Mouse (Mus musculus) limb, embryonic 10.5 days (tissue): Measurements from ENCODE around the gene Tubb4a. TPM values are rescaled to one million over a fixed set of nuclear protein-coding genes. Genes with fewer than 3 reads are reported as not detected.
A peak's percentile ranks its signal among the peaks of the same experiment; 100 is the strongest.
"Not testable (repeated sequence)": the region's sequence is repeated elsewhere in the genome, so short reads cannot be mapped to it uniquely, and the experiment has no call there.

Source experiments
- DNase-seq: peaks from one replicate; pipeline ENCODE4 v3.0.0-alpha.2; 2017; ENCODE audit warnings: low spot score
- H3K27ac ChIP-seq: fragments of 300-500 bp; sonication (generic); 2 replicates; pipeline ENCODE4 v1.5.1; 2016; ENCODE audit warnings: mild to moderate bottlenecking
- H3K27me3 ChIP-seq: fragments of 300-500 bp; sonication (generic); 2 replicates; pipeline ENCODE4 v1.6.1; 2016; ENCODE audit warnings: low read depth, mild to moderate bottlenecking; ENCODE audit not compliant: poor library complexity, severe bottlenecking
- H3K36me3 ChIP-seq: fragments of 300-500 bp; sonication (generic); 2 replicates; pipeline ENCODE4 v1.6.1; 2016; ENCODE audit warnings: mild to moderate bottlenecking, moderate library complexity
- H3K4me1 ChIP-seq: fragments of 300-500 bp; sonication (generic); 2 replicates; pipeline ENCODE4 v1.6.1; 2016
- H3K4me3 ChIP-seq: fragments of 300-500 bp; sonication (generic); 2 replicates; pipeline ENCODE4 v1.5.1; 2016; ENCODE audit warnings: mild to moderate bottlenecking, moderate library complexity
- H3K9me3 ChIP-seq: fragments of 300-500 bp; sonication (generic); replicated peaks from 2 replicates; pipeline ENCODE4 v1.6.1; 2016; ENCODE audit warnings: mild to moderate bottlenecking
- WGBS: fragments of 180-500 bp; shearing (Covaris S2); methylation state at CpG from one replicate; pipeline ENCODE4 v1.1.7; 2016; 5-methylcytosine and 5-hydroxymethylcytosine counted together
- polyA plus RNA-seq: library from polyadenylated mRNA; unstranded; fragments of >200 nt; fragmentation: Nextera tagmentation; extraction: Ambion mirVana; gene quantifications from 2 replicates; pipeline ENCODE4 v1.2.1, GENCODE M21; 2016

Tubb4a gene
- polyA plus RNA-seq, 1 experiment from 2014 or later: 5.4 TPM

GRCm38 (mm10) chr17:57062011-57062521, 25.5 kb downstream of the Tubb4a start:
- DNase-seq: no peak
- H3K4me1 ChIP-seq: peaks cover 25% of the 10 kb centered on the region
- 1% methylated on average over 39 of the region's 39 CpGs for WGBS
- peaks cover 87% of the 10 kb centered on the region for H3K27me3 ChIP-seq
- no peaks in the 10 kb centered on the region for H3K9me3 ChIP-seq
- H3K27ac ChIP-seq: no peak overlapping the region
- H3K4me3 ChIP-seq: peak overlapping the region; percentile 32
- no peaks in the 10 kb centered on the region for H3K36me3 ChIP-seq

DNA sequence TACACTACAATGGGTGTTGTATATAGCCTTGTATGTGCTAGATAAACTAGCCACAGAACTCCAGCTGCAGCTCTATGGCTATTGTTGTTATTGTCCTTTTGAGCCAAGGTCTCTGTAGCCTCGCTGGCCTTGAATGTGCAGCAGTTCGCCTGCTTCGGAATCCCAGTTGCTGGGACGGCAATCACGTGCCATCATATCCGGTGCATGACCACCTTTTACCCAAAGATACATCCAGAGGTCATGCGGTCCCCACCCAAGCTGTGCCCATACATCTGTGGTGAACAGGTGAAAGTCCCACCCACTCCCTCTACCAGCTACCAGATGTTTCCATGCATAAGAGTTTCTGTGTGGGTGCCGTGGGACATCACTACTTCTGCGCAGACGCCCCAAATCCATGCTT, 26.5 kb downstream of the Tubb4a start:
- peaks cover 79% of the 10 kb centered on the region for H3K27me3 ChIP-seq
- WGBS: 47% methylated on average over 10 of the region's 10 CpGs
- H3K9me3 ChIP-seq: no peaks in the 10 kb centered on the region
- peak; percentile 34 for DNase-seq
- H3K4me1 ChIP-seq: peaks cover 25% of the 10 kb centered on the region
- H3K36me3 ChIP-seq: no peaks in the 10 kb centered on the region
- no peak overlapping the region for H3K27ac ChIP-seq
- H3K4me3 ChIP-seq: peak overlapping the region; percentile 78; the same call in 1 of the 2 replicates

GRCm38 (mm10) chr17:57060231-57060801, 27.3 kb downstream of the Tubb4a start:
- no peak overlapping the region for H3K27ac ChIP-seq

DNA sequence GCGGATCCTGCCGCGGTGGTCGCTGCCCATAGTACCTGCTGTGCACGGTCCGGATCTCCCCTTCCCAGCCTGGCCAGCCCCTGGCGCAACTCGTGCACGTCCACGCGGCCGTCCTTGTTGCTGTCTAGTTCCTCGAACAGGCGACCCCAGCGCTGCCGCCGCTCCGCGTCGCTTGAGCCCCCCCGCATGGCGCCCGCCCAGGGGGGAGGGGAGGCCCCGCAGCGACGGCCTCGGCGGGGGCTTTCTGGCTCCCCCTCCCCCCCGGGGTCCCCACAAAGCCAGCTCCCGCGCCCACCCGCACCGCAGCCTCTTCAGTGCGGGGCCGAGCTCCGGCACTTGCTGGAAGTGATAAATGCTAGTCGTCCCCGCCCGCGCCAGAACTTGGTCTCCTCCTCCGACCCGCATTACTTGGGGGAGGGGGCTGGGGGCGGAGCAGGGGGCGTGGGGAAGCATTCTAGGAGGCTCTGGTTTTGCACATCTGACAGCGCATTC, 28.1 kb downstream of the Tubb4a start, which contains the start of gene Slc25a23:
Gene Slc25a23 (minus strand): TSS at position 378 of the 492 bp plus-strand sequence.
- Histone ChIP-seq H3K27me3 (peaks cover 63% of the 10 kb centered on the region), H3K36me3 (no peaks in the 10 kb centered on the region), H3K4me1 (peaks cover 25% of the 10 kb centered on the region), H3K4me3 (peak within 1 kb of the TSS; percentile 78), H3K27ac (peak within 1 kb of the TSS; percentile 78), H3K9me3 (no peaks in the 10 kb centered on the region)
- DNase-seq: peak; percentile 85
- WGBS: under 1% methylated on average over 39 of the region's 45 CpGs

More at GRCm38 (mm10) chr17:57060231-57060801, 27.3 kb downstream of the Tubb4a start:
- peak; percentile 90 for DNase-seq
- H3K27me3 ChIP-seq: peaks cover 71% of the 10 kb centered on the region
- no peaks in the 10 kb centered on the region for H3K9me3 ChIP-seq
- H3K36me3 ChIP-seq: no peaks in the 10 kb centered on the region
- H3K4me1 ChIP-seq: peaks cover 25% of the 10 kb centered on the region
- H3K4me3 ChIP-seq: peak overlapping the region; percentile 78
- under 1% methylated on average over 44 of the region's 44 CpGs for WGBS

GRCm38 (mm10) chr17:57058891-57059485, 28.6 kb downstream of the Tubb4a start, which contains the start of gene Crb3:
Gene Crb3, plus strand, starts transcription at chr17:57059105.
- Histone ChIP-seq H3K4me3 (peak within 1 kb of the TSS; percentile 78), H3K4me1 (peaks cover 25% of the 10 kb centered on the region), H3K27ac (peak within 1 kb of the TSS; percentile 78), H3K36me3 (no peaks in the 10 kb centered on the region), H3K27me3 (peaks cover 58% of the 10 kb centered on the region), H3K9me3 (no peaks in the 10 kb centered on the region)
- WGBS: 1% methylated on average over 12 of the region's 22 CpGs
- no peak for DNase-seq

DNA sequence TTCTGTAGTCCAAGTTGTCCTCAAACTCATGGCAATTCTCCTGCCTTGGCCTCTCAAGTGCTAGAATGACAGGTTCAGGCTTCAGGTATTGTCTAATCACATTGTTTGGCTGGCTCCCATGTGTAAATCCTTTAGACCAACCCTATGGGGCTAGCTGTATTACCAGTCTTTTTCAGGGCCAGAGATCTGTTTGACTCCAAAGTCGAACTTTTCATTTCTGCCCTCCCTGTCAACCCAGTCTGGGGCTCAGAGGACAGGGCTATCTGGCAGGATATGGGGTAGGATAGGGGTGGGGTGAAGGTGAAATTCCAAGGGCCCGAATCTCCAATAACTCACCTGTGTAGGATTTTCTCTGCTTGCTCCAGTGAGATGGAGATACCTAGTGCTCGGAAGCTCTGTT, 31.3 kb downstream of the Tubb4a start:
- no peak overlapping the region for H3K27ac ChIP-seq
- no peaks in the 10 kb centered on the region for H3K36me3 ChIP-seq
- DNase-seq: no peak
- no peak overlapping the region for H3K4me3 ChIP-seq
- peaks cover 15% of the 10 kb centered on the region for H3K4me1 ChIP-seq
- no peaks in the 10 kb centered on the region for H3K9me3 ChIP-seq
- WGBS: 88% methylated on average over 3 of the region's 3 CpGs
- H3K27me3 ChIP-seq: peaks cover 32% of the 10 kb centered on the region

- H3K27me3 ChIP-seq, H3K9me3 ChIP-seq, H3K4me3 ChIP-seq, H3K27ac ChIP-seq, H3K4me1 ChIP-seq, DNase-seq, H3K36me3 ChIP-seq: not testable (repeated sequence)
- WGBS: 88% methylated on average over 4 of the region's 4 CpGs
These were observed 35.9 kb downstream of the Tubb4a start for GRCm38 (mm10) chr17:57051679-57052078.

GRCm38 (mm10) chr17:57048816-57049215, 38.8 kb downstream of the Tubb4a start:
- H3K4me3 ChIP-seq: no peak overlapping the region
- H3K27ac ChIP-seq: no peak overlapping the region
- 0 out of 2 replicates have a peak, but pooled peaks cover 3% of the 10 kb centered on the region for H3K4me1 ChIP-seq
- 93% methylated on average over 3 of the region's 3 CpGs for WGBS
- no peaks in the 10 kb centered on the region for H3K27me3 ChIP-seq
- no peak for DNase-seq
- H3K9me3 ChIP-seq: no peaks in the 10 kb centered on the region
- no peaks in the 10 kb centered on the region for H3K36me3 ChIP-seq

- WGBS: 30% methylated on average over 5 of the region's 5 CpGs
- Histone ChIP-seq H3K4me3 (no peak overlapping the region), H3K4me1 (0 out of 2 replicates have a peak, but pooled peaks cover 3% of the 10 kb centered on the region), H3K36me3 (no peaks in the 10 kb centered on the region), H3K9me3 (no peaks in the 10 kb centered on the region), H3K27ac (no peak overlapping the region), H3K27me3 (no peaks in the 10 kb centered on the region)
- no peak for DNase-seq
These were observed 40.2 kb downstream of the Tubb4a start for GRCm38 (mm10) chr17:57047406-57047805.

DNA sequence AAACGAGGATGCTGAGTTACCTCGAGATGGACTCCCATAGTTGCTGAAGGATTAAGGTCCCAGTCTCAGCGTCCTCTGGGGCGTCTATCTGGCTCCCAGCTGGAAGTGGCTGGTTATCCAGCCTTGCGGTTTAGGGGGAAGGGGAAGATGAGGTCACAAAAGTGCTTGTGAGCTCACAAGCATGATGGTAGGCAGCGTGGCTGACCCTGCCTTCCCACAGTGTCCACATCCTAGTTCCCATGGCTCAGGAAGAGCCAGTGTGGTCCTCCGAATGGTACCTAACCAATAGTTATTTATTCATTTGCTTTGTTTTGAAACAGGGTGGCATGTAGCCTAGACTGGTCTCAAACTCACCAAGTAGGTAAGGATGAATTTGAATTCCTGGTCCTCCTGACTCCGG, 46.0 kb downstream of the Tubb4a start, which contains the start of gene Slc25a41:
Gene Slc25a41 (minus strand): TSS at position 101 of the 400 bp plus-strand sequence.
- Histone ChIP-seq H3K27me3 (peaks cover 33% of the 10 kb centered on the region), H3K4me1 (no peaks in the 10 kb centered on the region), H3K36me3 (no peaks in the 10 kb centered on the region), H3K4me3 (no peak within 1 kb of the TSS), H3K9me3 (no peaks in the 10 kb centered on the region), H3K27ac (no peak within 1 kb of the TSS)
- WGBS: 74% methylated on average over 8 of the region's 8 CpGs
- no peak for DNase-seq

- H3K36me3 ChIP-seq: no peaks in the 10 kb centered on the region
- H3K4me3 ChIP-seq: no peak overlapping the region
- H3K4me1 ChIP-seq: no peaks in the 10 kb centered on the region
- DNase-seq: no peak
- H3K9me3 ChIP-seq: no peaks in the 10 kb centered on the region
- WGBS: 37% methylated on average over 8 of the region's 8 CpGs
- H3K27me3 ChIP-seq: peaks cover 35% of the 10 kb centered on the region
- H3K27ac ChIP-seq: no peak overlapping the region
These were observed 48.6 kb downstream of the Tubb4a start for GRCm38 (mm10) chr17:57038978-57039377.

- H3K4me3 ChIP-seq: peak overlapping the region; percentile 90
- H3K9me3 ChIP-seq: no peaks in the 10 kb centered on the region
- peaks cover 18% of the 10 kb centered on the region for H3K4me1 ChIP-seq
- peaks cover 17% of the 10 kb centered on the region for H3K36me3 ChIP-seq
- peaks cover 15% of the 10 kb centered on the region for H3K27me3 ChIP-seq
- WGBS: 87% methylated on average over 4 of the region's 4 CpGs
- no peak for DNase-seq
- no peak overlapping the region for H3K27ac ChIP-seq
These were observed 54.7 kb downstream of the Tubb4a start for GRCm38 (mm10) chr17:57032854-57033253.
